Mouse (Mus musculus) urinary bladder, postnatal 14 days (tissue): ENCODE data around the gene Wdpcp.
A peak's percentile ranks its signal among the peaks of the same experiment; 100 is the strongest.
"Not testable (repeated sequence)": the region's sequence is repeated elsewhere in the genome, so short reads cannot be mapped to it uniquely, and the experiment has no call there.

Source experiments
- DNase-seq: peaks from one replicate; pipeline ENCODE4 v3.0.0; 2021; ENCODE audit warnings: low spot score

Gene Wdpcp

GRCm38 (mm10) chr11:21571700-21572381 is at the start of gene Wdpcp, which contains the start of gene Mdh1:
TSS of gene Wdpcp (plus strand) at chr11:21572235.
TSS of gene Mdh1 (minus strand) at chr11:21572367.
- DNase-seq = peak; percentile 95

GRCm38 (mm10) chr11:21528676-21529394 is 43.2 kb upstream of the Wdpcp start:
- DNase-seq = no peak

GRCm38 (mm10) chr11:21530856-21531255 is 41.2 kb upstream of the Wdpcp start:
- DNase-seq = not testable (repeated sequence)

GRCm38 (mm10) chr11:21540072-21540471 is 32.0 kb upstream of the Wdpcp start:
- no peak for DNase-seq

GRCm38 (mm10) chr11:21540622-21541021 is 31.4 kb upstream of the Wdpcp start:
- DNase-seq = no peak

- DNase-seq = no peak
These were observed 29.3 kb upstream of the Wdpcp start for GRCm38 (mm10) chr11:21542731-21543130.

GRCm38 (mm10) chr11:21545021-21545420 is 27.0 kb upstream of the Wdpcp start:
- DNase-seq = no peak

- no peak for DNase-seq
These were observed 26.1 kb upstream of the Wdpcp start for GRCm38 (mm10) chr11:21545951-21546350.

GRCm38 (mm10) chr11:21546671-21547070 is 25.4 kb upstream of the Wdpcp start:
- DNase-seq = no peak

- no peak for DNase-seq
These were observed 24.5 kb upstream of the Wdpcp start for GRCm38 (mm10) chr11:21547518-21547917.

GRCm38 (mm10) chr11:21549052-21549451 is 23.0 kb upstream of the Wdpcp start:
- no peak for DNase-seq

- no peak for DNase-seq
These were observed 22.3 kb upstream of the Wdpcp start for GRCm38 (mm10) chr11:21549754-21550153.

- no peak for DNase-seq
These were observed 21.5 kb upstream of the Wdpcp start for GRCm38 (mm10) chr11:21550222-21551173.

- no peak for DNase-seq
These were observed 20.0 kb upstream of the Wdpcp start for GRCm38 (mm10) chr11:21552049-21552448.

GRCm38 (mm10) chr11:21559727-21560126 is 12.3 kb upstream of the Wdpcp start:
- no peak for DNase-seq

- no peak for DNase-seq
These were observed 10.7 kb upstream of the Wdpcp start for GRCm38 (mm10) chr11:21561347-21561746.

- no peak for DNase-seq
These were observed 8.3 kb upstream of the Wdpcp start for GRCm38 (mm10) chr11:21563617-21564325.

GRCm38 (mm10) chr11:21564681-21565405 is 7.2 kb upstream of the Wdpcp start:
- no peak for DNase-seq

GRCm38 (mm10) chr11:21566934-21567333 is 5.1 kb upstream of the Wdpcp start:
- no peak for DNase-seq

- DNase-seq = no peak
These were observed 4.3 kb upstream of the Wdpcp start for GRCm38 (mm10) chr11:21567733-21568132.

GRCm38 (mm10) chr11:21569002-21569401 is 3.0 kb upstream of the Wdpcp start:
- DNase-seq = no peak
